In genomic region chr14:109180029-109180585, GRCm38 (mm10) we compare ENCODE assay signal across 19 mouse cellular contexts.
DNase-seq lines count a peak whose midpoint lies in the region; ATAC-seq lines count a peak whose summit lies in the region.
"Had no signal": no experiment of that assay in that cellular context is flagged by ENCODE, and none has a peak within 500 bp of the region (broad histone marks: within the 10 kb centered on the region; RNA-seq: fewer than 3 reads in every experiment).

No protein-coding gene starts in this region.

- intact Hi-C loops in left cerebral cortex, postnatal 36 days (cut with DNase I) = no loop called here

- no peaks in the 10 kb centered on the region for H3K9me3 ChIP-seq in midbrain, embryonic 13.5 days
- no peaks in the 10 kb centered on the region for H3K9me3 ChIP-seq in midbrain, embryonic 10.5 days (replicated peaks)
- H3K9me3 ChIP-seq in hindbrain, embryonic 13.5 days = no peaks in the 10 kb centered on the region
- no peaks in the 10 kb centered on the region for H3K9me3 ChIP-seq in neural tube, embryonic 14.5 days (ENCODE audit: control insufficient read depth, low read length)
- H3K9me3 ChIP-seq: embryonic facial prominence, embryonic 13.5 days; forebrain, embryonic 10.5 days; kidney, embryonic 15.5 days; limb, embryonic 10.5 days; liver, embryonic 12.5 days; megakaryocyte, embryonic 14.5 days had no signal

- WGBS in midbrain, embryonic 13.5 days = 46% methylated on average over 2 of the region's 2 CpGs
- WGBS in midbrain, embryonic 10.5 days = 76% methylated on average over 2 of the region's 2 CpGs
- WGBS in hindbrain, embryonic 13.5 days = 45% methylated on average over 2 of the region's 2 CpGs
- WGBS in neural tube, embryonic 14.5 days = 27% methylated on average over 2 of the region's 2 CpGs

- no peaks in the 10 kb centered on the region for H3K36me3 ChIP-seq in midbrain, embryonic 13.5 days
- H3K36me3 ChIP-seq in midbrain, embryonic 10.5 days = no peaks in the 10 kb centered on the region
- H3K36me3 ChIP-seq in hindbrain, embryonic 13.5 days = no peaks in the 10 kb centered on the region
- H3K36me3 ChIP-seq in neural tube, embryonic 14.5 days (ENCODE audit: control insufficient read depth, insufficient read depth, low read length) = no peaks in the 10 kb centered on the region
- H3K36me3 ChIP-seq: embryonic facial prominence, embryonic 13.5 days; forebrain, embryonic 10.5 days; kidney, embryonic 15.5 days; limb, embryonic 10.5 days; liver, embryonic 12.5 days had no signal

- H3K4me2 ChIP-seq in midbrain, embryonic 13.5 days (replicated peaks) = no peak overlapping the region
- H3K4me2 ChIP-seq in hindbrain, embryonic 13.5 days = no peak overlapping the region
- H3K4me2 ChIP-seq in neural tube, embryonic 14.5 days (ENCODE audit: low read depth, low read length) = no peak overlapping the region
- H3K4me2 ChIP-seq: embryonic facial prominence, embryonic 13.5 days; kidney, embryonic 15.5 days; liver, embryonic 12.5 days had no signal

- no peak for DNase-seq in midbrain, embryonic 10.5 days (ENCODE audit: low spot score)
- DNase-seq in layer of hippocampus, adult 9-11 months = peak; percentile 28
- no peak for DNase-seq in thymus, adult 18-20 months
- DNase-seq in left cerebral cortex, postnatal 36 days (ENCODE audit: low spot score in 2 of 2) = no peak
- DNase-seq in heart, adult 11 months = no peak
- DNase-seq: adrenal gland, postnatal 10 days; cerebellum, adult 9-11 months; heart, adult 2 months; right cerebral cortex, postnatal 14 days had no signal

- no peak overlapping the region for H3K4me3 ChIP-seq in midbrain, embryonic 13.5 days (replicated peaks)
- H3K4me3 ChIP-seq in midbrain, embryonic 10.5 days = no peak overlapping the region
- H3K4me3 ChIP-seq in hindbrain, embryonic 13.5 days = no peak overlapping the region
- no peak overlapping the region for H3K4me3 ChIP-seq in neural tube, embryonic 14.5 days (ENCODE audit: low read depth, low read length)
- H3K4me3 ChIP-seq: embryonic facial prominence, embryonic 13.5 days; forebrain, embryonic 10.5 days; heart, adult 2 months; kidney, embryonic 15.5 days; limb, embryonic 10.5 days; liver, embryonic 12.5 days; megakaryocyte, embryonic 14.5 days had no signal

- ATAC-seq in midbrain, embryonic 13.5 days = 0 out of 2 replicates have a peak, but pooled peaks have one; percentile 48
- peak; percentile 78 for ATAC-seq in hindbrain, embryonic 13.5 days (ENCODE audit: low FRiP score)
- peak; percentile 88 for ATAC-seq in neural tube, embryonic 14.5 days (ENCODE audit: low read depth)
- ATAC-seq: CD4-positive, CD25-positive, alpha-beta regulatory T cell, adult 4 months; liver, embryonic 12.5 days had no signal

- H3K27me3 ChIP-seq in midbrain, embryonic 13.5 days = no peaks in the 10 kb centered on the region
- no peaks in the 10 kb centered on the region for H3K27me3 ChIP-seq in midbrain, embryonic 10.5 days (ENCODE audit: low read depth, poor library complexity, severe bottlenecking)
- H3K27me3 ChIP-seq in hindbrain, embryonic 13.5 days = no peaks in the 10 kb centered on the region
- H3K27me3 ChIP-seq in neural tube, embryonic 14.5 days (ENCODE audit: control insufficient read depth, insufficient read depth, low read length) = no peaks in the 10 kb centered on the region
- H3K27me3 ChIP-seq: embryonic facial prominence, embryonic 13.5 days; kidney, embryonic 15.5 days; liver, embryonic 12.5 days; megakaryocyte, embryonic 14.5 days had no signal

- no peak overlapping the region for H3K27ac ChIP-seq in midbrain, embryonic 13.5 days
- H3K27ac ChIP-seq in midbrain, embryonic 10.5 days (replicated peaks) = no peak overlapping the region
- H3K27ac ChIP-seq in hindbrain, embryonic 13.5 days = no peak overlapping the region
- H3K27ac ChIP-seq in neural tube, embryonic 14.5 days (ENCODE audit: low read depth, low read length) = 0 out of 2 replicates have a peak overlapping the region, but pooled peaks have one; percentile 39
- H3K27ac ChIP-seq: embryonic facial prominence, embryonic 13.5 days; forebrain, embryonic 10.5 days; heart, adult 2 months; kidney, embryonic 15.5 days; limb, embryonic 10.5 days; liver, embryonic 12.5 days had no signal

- no peaks in the 10 kb centered on the region for H3K4me1 ChIP-seq in midbrain, embryonic 13.5 days (replicated peaks)
- H3K4me1 ChIP-seq in midbrain, embryonic 10.5 days = no peaks in the 10 kb centered on the region
- no peaks in the 10 kb centered on the region for H3K4me1 ChIP-seq in hindbrain, embryonic 13.5 days (replicated peaks)
- no peaks in the 10 kb centered on the region for H3K4me1 ChIP-seq in neural tube, embryonic 14.5 days (ENCODE audit: control insufficient read depth, insufficient read depth, low read length)
- H3K4me1 ChIP-seq: embryonic facial prominence, embryonic 13.5 days; forebrain, embryonic 10.5 days; kidney, embryonic 15.5 days; liver, embryonic 12.5 days; megakaryocyte, embryonic 14.5 days had no signal

- H3K9ac ChIP-seq in midbrain, embryonic 13.5 days (replicated peaks) = no peak overlapping the region
- H3K9ac ChIP-seq in hindbrain, embryonic 13.5 days = no peak overlapping the region
- H3K9ac ChIP-seq in neural tube, embryonic 14.5 days (replicated peaks; ENCODE audit: low read depth, low read length) = no peak overlapping the region
- H3K9ac ChIP-seq: embryonic facial prominence, embryonic 13.5 days; kidney, embryonic 15.5 days; liver, embryonic 12.5 days had no signal
